Mouse (Mus musculus) 3134 (cell line): Measurements from ENCODE around the gene Dusp5.

ENCODE experiments used
- DNase-seq: peaks from one replicate; pipeline ENCODE4 v3.0.0-alpha.2; 2011; ENCODE audit warnings: low spot score; ENCODE audit not compliant: insufficient read length; ENCODE audit errors: extremely low read depth

Dusp5 gene

GRCm38 (mm10) chr19:53511244-53511934 lies 17.5 kb upstream of the Dusp5 start:
- no peak for DNase-seq

- no peak for DNase-seq
Observed at GRCm38 (mm10) chr19:53517370-53518096, 11.4 kb upstream of the Dusp5 start.

- DNase-seq: no peak
Observed at GRCm38 (mm10) chr19:53519549-53519948, 9.4 kb upstream of the Dusp5 start.

GRCm38 (mm10) chr19:53519981-53520380 lies 8.9 kb upstream of the Dusp5 start:
- DNase-seq: no peak

GRCm38 (mm10) chr19:53521137-53521795 lies 7.6 kb upstream of the Dusp5 start:
- DNase-seq: no peak

GRCm38 (mm10) chr19:53527480-53527879 lies 1.4 kb upstream of the Dusp5 start:
- DNase-seq: no peak

GRCm38 (mm10) chr19:53528131-53528621 lies 733 bp upstream of the Dusp5 start:
- no peak for DNase-seq

- DNase-seq: no peak
Observed at GRCm38 (mm10) chr19:53529455-53529704, 471 bp downstream of the Dusp5 start.

GRCm38 (mm10) chr19:53529705-53530562 lies 1.0 kb downstream of the Dusp5 start:
- peak; percentile 63 for DNase-seq

- DNase-seq: peak; percentile 69
Observed at GRCm38 (mm10) chr19:53531416-53531815, 2.5 kb downstream of the Dusp5 start.

GRCm38 (mm10) chr19:53532021-53532420 lies 3.1 kb downstream of the Dusp5 start:
- peak; percentile 69 for DNase-seq

GRCm38 (mm10) chr19:53532676-53533075 lies 3.8 kb downstream of the Dusp5 start:
- DNase-seq: no peak

GRCm38 (mm10) chr19:53533236-53533635 lies 4.3 kb downstream of the Dusp5 start:
- no peak for DNase-seq

- DNase-seq: no peak
Observed at GRCm38 (mm10) chr19:53533810-53534601, 5.1 kb downstream of the Dusp5 start.

GRCm38 (mm10) chr19:53534757-53535410 lies 6.0 kb downstream of the Dusp5 start:
- no peak for DNase-seq

- DNase-seq: no peak
Observed at GRCm38 (mm10) chr19:53535421-53535820, 6.5 kb downstream of the Dusp5 start.

GRCm38 (mm10) chr19:53536251-53536650 lies 7.3 kb downstream of the Dusp5 start:
- no peak for DNase-seq

- DNase-seq: no peak
Observed at GRCm38 (mm10) chr19:53536731-53537666, 8.1 kb downstream of the Dusp5 start.
